Mouse (Mus musculus) frontal cortex, postnatal 10 days (tissue): Measurements from ENCODE around the gene Nckap1.

ENCODE experiments used
- DNase-seq, 2 experiments: peaks; one replicate each; pipeline ENCODE4 v3.0.0; 2022; ENCODE audit warnings: low spot score in 2 of 2, mixed read lengths in 1 of 2

The Nckap1 gene

DNA sequence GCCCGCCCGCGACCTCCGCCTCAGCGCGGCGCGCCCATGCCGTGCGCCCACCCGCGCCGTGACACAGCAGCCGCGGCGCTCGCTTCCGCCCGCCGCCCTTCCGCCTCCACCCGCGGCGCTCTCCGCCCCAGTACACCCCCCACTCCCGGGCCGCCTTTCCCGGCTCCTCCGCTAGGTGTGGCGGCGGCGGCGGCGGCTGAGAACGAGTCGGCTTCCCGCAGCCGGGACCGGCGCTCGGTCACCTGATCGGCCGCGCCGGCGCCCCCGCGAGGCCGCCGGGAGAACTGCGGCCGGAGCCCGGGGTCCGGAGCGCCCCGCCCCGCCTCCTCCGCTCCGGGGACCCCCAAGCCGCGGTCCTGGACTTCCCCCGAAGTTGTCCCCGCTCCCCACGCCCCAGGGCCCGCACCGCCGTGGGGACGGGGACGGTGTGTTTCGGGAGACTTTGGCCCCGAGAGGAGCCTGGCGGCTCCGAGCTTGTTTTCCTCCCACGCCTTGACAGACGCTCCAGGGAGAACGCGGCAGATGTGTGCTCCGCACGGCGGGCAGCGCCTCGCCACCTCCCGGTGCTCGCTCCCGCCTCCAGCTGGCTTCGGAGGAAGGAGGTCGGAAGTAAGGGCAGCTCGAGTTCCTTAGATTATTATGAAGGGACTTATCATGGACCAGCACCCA is at the start of gene Nckap1:
Gene Nckap1 (minus strand): TSS at position 338 of the 669 bp plus-strand sequence.
- DNase-seq: peak; percentile 81 to 89

GRCm38 (mm10) chr2:80624523-80624922 is 43.3 kb upstream of the Nckap1 start:
- no peak for DNase-seq

- no peak for DNase-seq
Measured at GRCm38 (mm10) chr2:80621921-80622320, 40.7 kb upstream of the Nckap1 start.

- DNase-seq: no peak
Measured at GRCm38 (mm10) chr2:80618991-80619390, 37.8 kb upstream of the Nckap1 start.

DNA sequence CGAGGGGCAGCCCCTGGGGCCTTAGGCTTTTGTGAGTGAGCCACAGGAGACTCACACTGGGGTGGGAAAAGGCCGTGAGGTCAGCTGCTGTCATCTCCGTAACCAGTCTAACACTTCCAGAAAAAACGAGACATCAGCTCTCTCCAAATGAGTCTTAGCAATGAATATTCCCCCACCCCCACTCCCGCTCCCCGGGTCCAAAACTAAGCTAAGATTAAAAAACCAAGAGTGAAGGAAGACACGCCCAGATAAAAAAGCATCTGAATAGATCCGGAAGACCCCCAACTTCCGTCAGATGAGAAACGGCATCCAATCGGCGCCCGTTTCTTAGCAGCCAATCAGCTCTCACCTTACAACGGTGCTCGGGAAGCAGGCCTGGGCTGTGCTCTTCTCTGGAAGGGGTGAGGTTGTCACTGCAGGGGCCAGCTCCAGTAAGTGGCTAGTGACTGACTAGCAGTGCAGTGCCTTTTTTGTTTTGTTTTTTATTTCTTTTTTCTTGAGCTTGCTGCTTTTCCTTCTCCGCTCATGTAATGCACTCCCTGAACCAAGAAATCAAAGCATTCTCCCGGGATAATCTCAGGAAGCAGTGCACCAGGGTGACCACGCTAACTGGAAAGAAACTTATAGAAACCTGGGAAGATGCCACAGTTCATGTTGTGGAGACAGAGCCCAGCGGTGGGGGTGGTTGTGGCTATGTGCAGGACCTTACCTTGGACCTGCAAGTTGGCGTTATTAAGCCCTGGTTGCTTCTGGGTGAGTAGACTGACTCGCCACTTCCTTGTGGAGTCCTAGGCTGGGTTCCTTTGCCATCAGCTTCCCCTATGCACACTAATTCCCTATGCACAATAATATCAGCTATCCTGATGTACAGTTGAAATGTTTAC is 35.9 kb upstream of the Nckap1 start, which contains the start of the genes Dusp19 and Nup35:
Gene Dusp19 (plus strand): TSS at position 192 of the 884 bp plus-strand sequence.
Gene Nup35 (plus strand): TSS at position 383 of the 884 bp plus-strand sequence.
- peak; percentile 89 to 93 for DNase-seq

DNA sequence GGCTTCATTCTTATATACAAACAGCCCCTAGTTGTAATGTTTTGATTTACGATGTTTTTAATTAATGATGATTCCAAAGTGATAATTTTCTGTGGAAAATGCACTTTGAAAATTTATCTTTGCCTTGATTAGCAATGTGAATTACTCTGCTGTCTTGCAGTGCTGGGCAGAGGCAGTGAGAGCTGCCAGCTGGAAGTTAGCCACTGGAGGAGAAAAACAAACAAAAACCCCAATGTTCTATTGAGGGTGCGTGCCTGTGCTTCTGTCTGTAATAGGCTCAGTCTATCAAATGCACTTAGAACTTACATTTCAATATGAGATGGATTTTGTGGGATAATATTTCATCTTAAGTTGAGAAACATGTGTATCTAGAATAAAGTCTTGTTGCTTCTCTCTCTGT is 31.6 kb upstream of the Nckap1 start:
- no peak for DNase-seq

DNA sequence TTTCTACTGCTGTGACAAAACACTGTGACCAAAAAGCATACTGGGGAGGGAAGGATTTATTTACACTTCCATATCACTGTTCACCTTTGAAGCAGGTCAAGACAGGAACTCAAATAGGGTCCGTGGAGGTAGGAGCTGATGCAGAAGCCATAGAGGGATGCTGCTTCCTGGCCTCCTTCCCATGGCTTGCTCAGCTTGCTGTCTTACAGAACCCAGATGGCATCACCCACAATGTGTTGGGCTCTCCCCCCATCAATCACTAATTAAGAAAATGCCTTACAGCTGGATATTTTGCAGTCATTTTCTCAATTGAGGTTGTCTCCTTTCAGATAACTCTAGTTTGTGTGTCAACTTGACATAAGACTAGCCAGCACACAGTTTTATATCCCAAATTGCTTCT is 31.1 kb upstream of the Nckap1 start:
- DNase-seq: no peak

DNA sequence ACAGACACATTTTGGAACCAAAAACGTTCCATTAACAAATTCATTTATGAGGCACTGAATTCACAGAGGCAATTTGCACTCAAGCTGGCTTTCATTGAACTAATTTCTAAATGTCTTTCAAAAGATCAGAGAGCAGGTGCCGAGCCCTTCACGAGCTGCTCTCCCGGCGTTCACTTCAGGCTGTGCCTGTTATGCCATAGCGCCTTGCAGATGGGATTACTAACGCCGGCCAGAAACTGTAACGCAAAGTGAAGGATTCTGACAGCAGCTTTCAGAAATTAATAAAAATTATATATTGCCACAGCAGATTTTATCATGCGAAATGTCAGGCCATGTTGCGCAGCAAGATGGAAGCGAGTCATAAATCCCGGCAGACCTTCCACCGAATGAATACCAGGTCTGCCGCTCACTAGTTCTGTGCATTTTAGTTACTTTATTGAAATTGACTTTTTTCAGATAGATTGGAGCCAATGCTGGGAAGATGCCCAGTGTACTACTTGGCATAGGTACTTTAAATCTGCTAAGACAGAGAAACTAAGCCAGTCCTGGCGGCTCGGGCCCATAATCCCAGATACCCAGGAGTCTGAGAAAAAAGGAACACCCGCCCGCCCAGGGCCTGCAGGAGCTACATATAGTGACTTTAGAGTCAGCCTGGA is 22.7 kb upstream of the Nckap1 start:
- no peak for DNase-seq

GRCm38 (mm10) chr2:80602756-80603155 is 21.6 kb upstream of the Nckap1 start:
- no peak for DNase-seq

- DNase-seq: no peak
Measured at GRCm38 (mm10) chr2:80600611-80601010, 19.4 kb upstream of the Nckap1 start.

DNA sequence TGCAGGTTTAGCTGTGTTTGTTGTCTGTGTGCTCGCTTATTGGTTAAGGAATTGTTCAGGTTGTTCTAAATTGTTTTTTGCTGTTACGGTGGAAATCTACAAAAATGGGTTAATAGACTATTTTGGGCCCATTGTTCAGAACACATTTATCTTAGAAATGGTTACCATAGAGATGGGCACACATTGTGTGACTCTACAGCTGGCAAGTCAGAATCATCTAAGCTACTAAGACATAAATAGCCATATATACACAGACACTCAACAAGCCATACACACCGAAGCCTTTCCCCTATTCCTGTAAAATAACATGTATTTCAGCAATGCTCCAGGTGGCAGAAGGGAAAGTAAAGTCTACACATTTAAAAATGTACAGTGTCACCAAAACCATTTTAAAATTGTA is 18.7 kb upstream of the Nckap1 start:
- no peak for DNase-seq

- DNase-seq: no peak
Measured at GRCm38 (mm10) chr2:80596960-80597359, 15.8 kb upstream of the Nckap1 start.

DNA sequence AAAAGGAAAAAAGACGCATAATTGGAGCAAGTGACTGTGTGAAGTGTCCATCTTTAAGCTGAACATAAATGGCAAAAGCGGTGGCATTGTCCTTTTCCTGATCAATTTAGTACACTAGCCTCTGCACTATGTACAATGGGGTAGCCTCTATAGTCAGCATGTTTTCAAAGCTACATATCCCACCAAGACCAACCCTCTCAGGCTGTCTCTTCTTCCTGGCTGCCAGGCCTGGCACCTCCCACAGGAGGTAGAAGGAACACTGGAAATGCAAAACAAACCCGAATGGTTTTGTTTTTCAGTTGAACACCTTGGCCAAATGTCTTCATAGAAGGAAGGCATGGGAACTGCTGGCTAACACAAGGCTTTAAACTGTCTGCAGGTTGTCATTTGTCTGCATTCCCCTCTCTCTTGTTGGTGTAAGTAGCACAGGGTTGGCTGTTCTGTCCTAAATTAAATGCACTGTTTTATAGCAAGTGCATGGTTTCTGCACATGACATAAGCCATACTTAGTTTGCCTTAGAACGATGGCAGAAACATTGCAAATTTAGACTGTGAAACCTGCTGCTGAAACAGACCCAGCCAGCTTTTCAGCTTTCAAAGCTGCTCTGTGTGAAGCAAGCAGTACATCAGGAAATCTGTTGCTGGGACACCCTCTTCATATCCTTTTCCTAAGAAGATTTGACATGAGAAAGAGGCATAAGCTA is 13.2 kb upstream of the Nckap1 start:
- no peak for DNase-seq

- DNase-seq: no peak
Measured at GRCm38 (mm10) chr2:80582356-80582755, 1.2 kb upstream of the Nckap1 start.

DNA sequence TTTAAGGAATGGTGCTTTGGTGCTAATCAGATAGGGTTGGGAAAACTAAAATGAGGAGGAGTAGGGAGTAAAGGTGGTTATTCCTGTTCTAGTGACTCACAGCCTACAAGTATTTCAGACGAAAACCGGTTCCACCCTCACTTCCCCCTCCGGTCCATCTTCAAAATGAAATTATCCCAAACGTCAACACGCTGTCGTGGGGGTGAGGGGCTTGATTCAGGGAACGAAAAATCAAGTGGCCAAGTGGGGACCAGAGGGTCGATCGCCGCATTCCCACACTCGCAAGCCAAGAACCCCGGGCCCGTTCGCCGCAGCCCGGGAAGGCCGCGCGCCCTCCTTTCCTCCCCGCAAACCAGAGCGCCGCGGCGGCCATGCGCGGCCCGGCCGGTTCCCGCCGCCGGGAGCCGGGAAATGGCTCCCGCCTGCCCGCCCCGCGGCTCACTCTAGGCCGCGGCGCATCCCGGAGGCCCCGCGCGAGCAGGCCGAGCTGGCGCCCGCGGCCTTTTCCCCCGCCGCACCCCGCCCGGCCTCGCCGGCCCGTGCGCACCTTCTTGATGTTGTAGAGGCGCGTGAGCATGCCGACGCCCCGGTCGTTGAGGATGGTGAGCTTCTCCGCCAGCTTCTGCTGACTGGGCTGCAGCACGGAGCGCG is 744 bp downstream of the Nckap1 start:
- no peak for DNase-seq

DNA sequence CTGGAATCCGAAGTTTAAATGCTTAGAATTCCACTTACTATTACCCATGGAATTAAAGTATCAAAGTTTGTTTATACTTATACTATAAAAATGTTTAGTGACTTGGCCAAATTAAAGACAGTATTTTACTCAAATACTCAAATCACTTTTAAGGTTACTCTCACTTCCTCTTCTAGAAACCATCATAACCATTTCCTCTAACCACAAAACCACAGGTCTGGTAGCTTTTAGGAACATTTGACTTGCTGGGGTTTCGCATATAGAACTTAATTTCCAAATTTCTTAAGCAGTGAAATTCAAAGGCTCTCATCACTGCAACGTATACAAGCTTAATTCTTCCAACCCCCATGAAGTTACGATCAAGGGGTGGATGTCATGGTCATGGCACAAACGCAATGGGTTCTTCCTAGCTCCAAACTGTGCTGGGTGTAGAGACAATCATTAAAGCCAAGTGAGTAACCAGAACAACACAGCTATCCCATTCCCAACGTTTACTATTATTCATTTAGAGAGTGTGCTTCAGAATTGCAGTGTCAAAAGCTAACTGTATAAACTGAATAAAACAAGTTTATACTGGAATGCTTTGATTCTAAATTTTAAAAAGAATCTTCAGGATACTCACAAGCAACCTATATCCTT is 1.8 kb downstream of the Nckap1 start:
- no peak for DNase-seq

GRCm38 (mm10) chr2:80577286-80577685 is 3.9 kb downstream of the Nckap1 start:
- no peak for DNase-seq

DNA sequence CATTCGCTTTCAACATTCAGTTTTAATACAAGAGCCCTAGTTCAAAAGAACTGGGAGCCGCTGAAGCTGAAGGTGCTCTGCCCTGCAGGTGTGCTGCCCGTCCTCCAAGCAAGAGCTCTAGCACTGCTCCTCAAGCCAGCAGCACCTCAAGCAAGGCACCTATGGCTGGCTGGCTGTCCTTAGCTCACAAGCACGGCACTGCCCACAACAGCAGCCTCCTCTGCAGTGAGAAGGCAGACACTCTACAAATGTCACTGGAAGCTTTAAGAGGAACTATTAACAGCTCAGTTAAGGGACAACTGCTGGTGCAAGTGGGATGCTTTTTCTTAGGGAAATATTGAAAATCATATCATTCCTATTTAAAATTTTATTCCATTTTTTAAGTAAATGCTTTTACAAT is 10.5 kb downstream of the Nckap1 start:
- no peak for DNase-seq

- no peak for DNase-seq
Measured at GRCm38 (mm10) chr2:80567411-80567810, 13.8 kb downstream of the Nckap1 start.

DNA sequence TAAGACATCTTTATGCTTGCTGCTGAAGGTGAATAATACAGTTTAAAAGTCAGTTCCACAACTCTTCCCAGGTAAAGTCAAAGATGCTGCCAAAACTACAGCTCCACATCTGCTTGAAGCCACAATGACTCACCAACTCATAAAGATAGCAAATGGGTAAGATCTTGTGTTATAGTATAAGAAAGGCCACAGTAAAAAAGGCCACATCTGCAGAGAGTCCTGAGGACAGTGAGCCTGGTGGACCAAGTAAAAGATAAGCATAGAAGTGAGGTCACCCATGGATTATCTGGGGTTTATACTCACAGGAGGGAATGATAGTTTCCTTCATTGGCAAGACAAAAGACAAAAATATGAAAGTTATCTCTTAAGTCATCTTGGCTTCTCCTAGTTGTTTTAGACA is 18.9 kb downstream of the Nckap1 start:
- DNase-seq: no peak

GRCm38 (mm10) chr2:80561478-80561877 is 19.7 kb downstream of the Nckap1 start:
- no peak for DNase-seq
